Mouse (Mus musculus) E14TG2a.4 (cell line): ENCODE measurements around the gene Cmbl.

Experiments
- H3K27me3 ChIP-seq: 2 replicates; pipeline ENCODE4 v1.6.1; 2014; ENCODE audit warnings: low read length, control low read depth; ENCODE audit not compliant: insufficient read depth
- H3K36me3 ChIP-seq: 2 replicates; pipeline ENCODE4 v1.6.1; 2014; ENCODE audit warnings: low read length, control low read depth; ENCODE audit not compliant: insufficient read depth
- H3K4me1 ChIP-seq: replicated peaks from 2 replicates; pipeline ENCODE4 v1.6.1; 2014; ENCODE audit warnings: low read depth, low read length, control low read depth
- H3K4me3 ChIP-seq: replicated peaks from 2 replicates; pipeline ENCODE4 v1.5.1; 2014; ENCODE audit warnings: mild to moderate bottlenecking, low read length
- H3K9me3 ChIP-seq: 2 replicates; pipeline ENCODE4 v1.6.1; 2014; ENCODE audit warnings: low read length, control low read depth
- CTCF ChIP-seq: conservative IDR thresholded peaks from 2 replicates; pipeline ENCODE4 v1.5.1; 2014; ENCODE audit warnings: low read length
- NANOG ChIP-seq: IDR thresholded peaks from 2 replicates; pipeline ENCODE4 v1.6.1; 2014; ENCODE audit warnings: borderline replicate concordance, low read length, mixed read lengths
- POU5F1 ChIP-seq: IDR thresholded peaks from 2 replicates; pipeline ENCODE4 v1.6.1; 2014; ENCODE audit warnings: low read length, borderline replicate concordance

The Cmbl gene

DNA sequence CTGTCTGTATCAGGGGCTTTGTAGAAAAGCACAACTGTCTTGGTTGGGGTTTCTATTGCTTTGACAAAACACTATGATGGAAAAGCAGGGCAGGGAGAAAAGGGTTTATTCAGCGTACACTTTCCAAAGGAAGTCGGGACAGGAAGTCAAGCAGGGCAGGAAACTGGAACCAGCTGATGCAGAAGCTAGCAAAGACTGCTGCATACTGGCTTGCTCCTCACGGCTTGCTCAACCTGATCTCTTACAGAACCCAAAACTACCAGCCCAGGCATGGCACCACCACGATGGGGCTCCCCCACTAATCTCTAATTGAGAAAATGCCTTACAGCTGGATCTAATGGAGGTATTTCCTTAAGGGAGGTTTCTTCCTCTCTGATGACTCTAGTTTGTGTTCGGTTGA lies 17.8 kb upstream of the Cmbl start:
- TF ChIP-seq NANOG (no peak), CTCF (no peak), POU5F1 (no peak)
- Histone ChIP-seq H3K4me1 (peaks cover 56% of the 10 kb centered on the region), H3K9me3 (no peaks in the 10 kb centered on the region), H3K4me3 (no peak overlapping the region), H3K27me3 (no peaks in the 10 kb centered on the region), H3K36me3 (no peaks in the 10 kb centered on the region)

- Histone ChIP-seq H3K36me3 (no peaks in the 10 kb centered on the region), H3K4me3 (no peak overlapping the region), H3K9me3 (no peaks in the 10 kb centered on the region), H3K4me1 (peaks cover 48% of the 10 kb centered on the region), H3K27me3 (no peaks in the 10 kb centered on the region)
- TF ChIP-seq CTCF (no peak), POU5F1 (no peak), NANOG (no peak)
Measured at GRCm38 (mm10) chr15:31550381-31550780, 14.8 kb upstream of the Cmbl start.

GRCm38 (mm10) chr15:31554855-31555254 lies 10.3 kb upstream of the Cmbl start:
- H3K36me3 ChIP-seq, result no peaks in the 10 kb centered on the region
- peaks cover 26% of the 10 kb centered on the region for H3K4me1 ChIP-seq
- no peak overlapping the region for H3K4me3 ChIP-seq
- TF ChIP-seq CTCF, result no peak
- TF ChIP-seq POU5F1, result no peak
- TF ChIP-seq NANOG, result no peak
- H3K9me3 ChIP-seq, result peaks cover 3% of the 10 kb centered on the region; the same call in 1 of the 2 replicates
- H3K27me3 ChIP-seq, result no peaks in the 10 kb centered on the region

GRCm38 (mm10) chr15:31561390-31561789 lies 3.8 kb upstream of the Cmbl start:
- H3K4me1 ChIP-seq, result peaks cover 31% of the 10 kb centered on the region
- TF ChIP-seq POU5F1, result no peak
- TF ChIP-seq CTCF, result no peak
- no peak for TF ChIP-seq NANOG

DNA sequence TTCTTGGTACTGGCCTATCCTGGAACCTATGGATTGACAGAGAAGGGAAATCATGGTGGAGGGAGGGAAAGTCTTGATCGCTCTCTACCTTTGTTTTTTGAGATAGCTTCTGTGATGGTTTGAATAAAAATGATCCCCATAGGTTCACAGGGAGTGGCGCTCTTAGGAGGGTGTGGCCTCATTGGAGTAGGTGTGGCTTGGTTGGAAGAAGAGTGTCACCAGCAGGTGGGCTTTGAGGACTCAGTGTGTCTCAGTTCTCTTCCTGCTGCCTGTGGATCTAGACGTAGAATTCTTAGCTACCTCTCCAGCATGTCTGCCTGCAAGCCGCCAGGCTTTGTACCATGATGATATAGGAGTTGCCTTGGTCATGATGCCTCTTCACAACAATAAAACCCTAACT lies 3.2 kb upstream of the Cmbl start:
- Histone ChIP-seq H3K4me1 (peaks cover 30% of the 10 kb centered on the region), H3K4me3 (0 out of 2 replicates have a peak overlapping the region, but pooled peaks have one; percentile 3), H3K9me3 (peaks cover 3% of the 10 kb centered on the region; the same call in 1 of the 2 replicates), H3K27me3 (no peaks in the 10 kb centered on the region; the same call in 1 of the 2 replicates), H3K36me3 (no peaks in the 10 kb centered on the region)
- no peak for TF ChIP-seq POU5F1
- no peak for TF ChIP-seq CTCF
- no peak for TF ChIP-seq NANOG

More at GRCm38 (mm10) chr15:31561390-31561789, 3.8 kb upstream of the Cmbl start:
- H3K4me3 ChIP-seq, result 0 out of 2 replicates have a peak overlapping the region, but pooled peaks have one; percentile 3
- no peaks in the 10 kb centered on the region for H3K36me3 ChIP-seq
- no peaks in the 10 kb centered on the region; the same call in 1 of the 2 replicates for H3K27me3 ChIP-seq
- H3K9me3 ChIP-seq, result peaks cover 3% of the 10 kb centered on the region; the same call in 1 of the 2 replicates

GRCm38 (mm10) chr15:31562847-31563246 lies 2.3 kb upstream of the Cmbl start:
- Histone ChIP-seq H3K9me3 (peaks cover 1% of the 10 kb centered on the region; the same call in 1 of the 2 replicates), H3K36me3 (no peaks in the 10 kb centered on the region), H3K4me1 (peaks cover 36% of the 10 kb centered on the region), H3K27me3 (no peaks in the 10 kb centered on the region; the same call in 1 of the 2 replicates), H3K4me3 (no peak overlapping the region)
- TF ChIP-seq POU5F1 (no peak), CTCF (no peak), NANOG (no peak)

GRCm38 (mm10) chr15:31563577-31564546 lies 1.3 kb upstream of the Cmbl start:
- Histone ChIP-seq H3K4me3 (peak overlapping the region; percentile 48), H3K4me1 (peaks cover 46% of the 10 kb centered on the region), H3K36me3 (no peaks in the 10 kb centered on the region), H3K9me3 (no peaks in the 10 kb centered on the region), H3K27me3 (no peaks in the 10 kb centered on the region; the same call in 1 of the 2 replicates)
- no peak for TF ChIP-seq POU5F1
- no peak for TF ChIP-seq NANOG
- TF ChIP-seq CTCF, result no peak

- H3K9me3 ChIP-seq, result no peaks in the 10 kb centered on the region
- TF ChIP-seq CTCF, result no peak
- peaks cover 51% of the 10 kb centered on the region for H3K4me1 ChIP-seq
- no peaks in the 10 kb centered on the region; the same call in 1 of the 2 replicates for H3K27me3 ChIP-seq
- H3K4me3 ChIP-seq, result no peak overlapping the region
- H3K36me3 ChIP-seq, result no peaks in the 10 kb centered on the region
Measured at GRCm38 (mm10) chr15:31565786-31566185, 597 bp downstream of the Cmbl start.

- Histone ChIP-seq H3K9me3 (no peaks in the 10 kb centered on the region), H3K36me3 (no peaks in the 10 kb centered on the region), H3K4me1 (peaks cover 38% of the 10 kb centered on the region), H3K4me3 (no peak overlapping the region), H3K27me3 (no peaks in the 10 kb centered on the region; the same call in 1 of the 2 replicates)
- TF ChIP-seq CTCF (no peak), POU5F1 (no peak), NANOG (no peak)
Measured at GRCm38 (mm10) chr15:31567431-31567830, 2.2 kb downstream of the Cmbl start.
